Mouse (Mus musculus) adrenal gland, postnatal 10 days (tissue): ENCODE data around the gene Hexim2. TPM values are rescaled to one million over a fixed set of nuclear protein-coding genes. Genes with fewer than 3 reads are reported as not detected.

Experiments
- DNase-seq: peaks from one replicate; pipeline ENCODE4 v3.0.0; 2021; ENCODE audit warnings: mixed read lengths
- total RNA-seq, 2 experiments: library from RNA; stranded (reverse); gene quantifications; 2 replicates each; pipeline ENCODE4 v1.2.3; 2021

Gene Hexim2
- total RNA-seq, 2 experiments from 2014 or later = 4.8 to 8.9 TPM

GRCm38 (mm10) chr11:103111881-103112551 is 20.2 kb upstream of the Hexim2 start:
- DNase-seq = peak; percentile 87

- no peak for DNase-seq
Measured at GRCm38 (mm10) chr11:103112552-103112912, 19.7 kb upstream of the Hexim2 start.

DNA sequence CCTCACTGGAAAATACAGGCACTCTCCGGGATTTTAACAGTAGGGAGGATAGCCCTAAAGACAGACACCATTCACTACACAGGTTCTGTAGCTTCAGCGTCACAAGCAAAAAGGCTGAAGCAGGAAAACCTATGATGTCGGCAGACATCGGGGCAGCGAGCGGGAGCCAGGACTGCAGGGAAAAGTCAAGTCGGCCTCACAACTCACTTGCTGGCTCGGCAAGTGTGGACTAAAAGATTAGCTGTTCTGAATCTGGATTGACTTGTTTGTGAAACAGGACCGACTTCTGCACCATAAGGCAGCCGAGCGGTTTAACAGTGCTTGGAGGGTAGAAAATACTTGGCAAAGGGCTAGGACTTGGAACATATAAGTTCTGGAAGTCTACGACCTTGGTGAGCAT is 19.2 kb upstream of the Hexim2 start:
- no peak for DNase-seq

DNA sequence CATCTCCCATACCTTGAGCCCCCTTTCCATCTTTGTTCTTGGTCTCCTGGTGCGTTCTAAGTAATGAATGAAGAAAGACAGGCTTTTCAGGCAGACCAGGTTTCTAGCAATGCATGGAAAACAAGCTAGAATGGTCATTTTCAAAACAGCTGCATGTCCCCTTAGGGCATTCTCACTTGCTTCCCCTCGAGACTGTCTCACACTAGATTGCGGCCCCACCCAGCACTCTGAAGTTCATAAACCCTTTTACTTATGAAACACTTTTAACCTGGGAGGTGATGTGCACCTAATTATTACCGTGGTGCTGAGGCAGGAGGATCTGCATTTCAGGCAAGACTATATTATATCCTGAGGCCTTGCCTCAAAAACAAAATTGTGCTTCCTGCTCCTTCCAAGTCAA is 18.5 kb upstream of the Hexim2 start:
- DNase-seq = no peak

DNA sequence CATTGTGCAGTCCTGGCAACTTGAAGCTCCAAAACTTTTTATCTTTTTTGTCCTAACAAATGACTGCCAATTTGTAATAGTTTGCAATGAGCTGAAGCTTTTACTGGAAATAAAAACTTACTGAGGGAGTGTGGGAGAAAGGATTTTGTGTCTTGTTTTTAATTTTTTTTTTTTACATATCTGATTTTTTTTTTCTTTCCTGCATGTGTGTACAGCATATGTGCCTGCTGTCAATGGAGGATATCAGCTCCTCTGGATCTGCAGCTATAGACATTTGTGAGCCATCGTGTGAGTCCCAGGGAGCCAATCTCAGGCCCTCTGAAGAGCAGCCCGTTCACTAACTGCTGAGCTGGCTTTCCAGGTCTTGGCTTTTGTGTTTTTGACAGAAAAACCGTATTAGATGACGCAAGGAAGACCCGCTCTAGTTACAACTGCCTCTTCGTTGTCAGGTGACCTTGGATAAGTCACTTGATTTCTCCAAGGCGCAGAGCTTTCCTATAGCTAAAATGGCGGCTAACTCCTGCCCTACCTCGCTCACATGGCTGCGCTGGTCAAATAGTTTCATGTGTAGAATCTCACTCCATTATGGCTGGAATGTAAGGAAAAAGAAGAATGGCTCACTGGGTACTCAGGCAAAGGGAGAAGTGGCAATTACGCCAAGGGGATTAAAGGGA is 17.8 kb upstream of the Hexim2 start:
- DNase-seq = no peak

DNA sequence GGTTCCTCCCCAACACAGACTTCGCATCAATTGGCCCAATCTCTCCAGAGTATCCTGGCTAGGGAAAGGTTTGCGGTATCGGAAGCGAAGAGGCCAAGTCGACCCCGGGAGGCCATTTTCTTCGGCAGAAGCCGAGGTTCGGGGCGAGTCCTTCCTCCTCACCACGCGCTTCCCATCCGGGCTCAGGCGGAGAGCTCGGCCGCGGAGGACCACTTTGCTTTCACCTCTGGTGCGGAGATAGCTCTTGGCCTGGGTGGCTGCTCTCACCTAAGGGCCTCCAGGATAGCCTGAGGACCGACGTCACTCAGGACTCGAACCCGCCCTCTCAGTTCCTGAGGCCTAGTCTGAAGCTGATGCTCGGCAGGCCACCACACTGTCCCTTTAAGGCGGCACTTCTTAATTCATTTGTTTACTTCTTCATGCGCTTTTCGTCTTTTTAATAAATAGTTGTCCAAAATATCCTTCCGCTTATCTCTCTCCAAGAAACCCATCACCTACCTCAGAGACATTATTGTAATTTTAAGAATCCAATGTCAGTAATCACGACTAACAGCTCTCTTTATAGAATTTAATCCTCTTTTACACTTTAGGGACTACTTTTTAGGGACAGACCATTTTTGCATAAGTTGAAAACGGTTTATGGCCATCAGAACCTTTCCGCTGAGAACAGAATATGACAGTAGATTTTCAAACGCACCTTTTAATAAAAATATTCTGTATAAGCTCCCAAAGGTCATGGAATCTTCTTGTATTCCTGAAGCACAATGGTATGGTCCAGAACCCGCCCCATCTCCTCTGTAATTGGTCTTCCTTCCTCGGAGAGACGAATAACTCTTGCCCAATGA is 16.8 kb upstream of the Hexim2 start:
- DNase-seq = peak; percentile 85

GRCm38 (mm10) chr11:103116008-103116818 is 16.0 kb upstream of the Hexim2 start, which contains the start of gene Hexim1:
Hexim1 (plus strand) TSS chr11:103116231.
- DNase-seq = peak; percentile 100

GRCm38 (mm10) chr11:103116959-103117590 is 15.2 kb upstream of the Hexim2 start:
- DNase-seq = peak; percentile 86

GRCm38 (mm10) chr11:103117591-103118009 is 14.6 kb upstream of the Hexim2 start:
- DNase-seq = no peak

DNA sequence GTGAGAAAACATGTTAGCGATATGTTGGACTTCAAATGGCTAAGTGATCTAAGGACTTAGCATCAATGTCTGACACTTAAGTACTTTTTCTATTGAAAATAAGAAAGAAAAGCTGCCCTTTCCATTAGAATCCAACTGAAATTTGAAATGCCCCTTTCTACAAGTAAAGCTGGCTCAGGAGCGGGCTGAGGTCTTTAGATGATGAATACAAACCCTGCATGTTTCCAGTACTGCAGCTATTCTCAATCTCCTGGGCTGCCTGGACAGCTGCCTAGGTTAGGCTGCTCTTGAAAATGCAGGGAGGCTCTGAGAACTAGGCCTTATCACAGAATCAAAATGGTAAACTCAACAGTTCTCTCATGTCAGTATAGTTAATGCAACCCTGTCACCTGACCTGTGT is 13.4 kb upstream of the Hexim2 start:
- DNase-seq = no peak

DNA sequence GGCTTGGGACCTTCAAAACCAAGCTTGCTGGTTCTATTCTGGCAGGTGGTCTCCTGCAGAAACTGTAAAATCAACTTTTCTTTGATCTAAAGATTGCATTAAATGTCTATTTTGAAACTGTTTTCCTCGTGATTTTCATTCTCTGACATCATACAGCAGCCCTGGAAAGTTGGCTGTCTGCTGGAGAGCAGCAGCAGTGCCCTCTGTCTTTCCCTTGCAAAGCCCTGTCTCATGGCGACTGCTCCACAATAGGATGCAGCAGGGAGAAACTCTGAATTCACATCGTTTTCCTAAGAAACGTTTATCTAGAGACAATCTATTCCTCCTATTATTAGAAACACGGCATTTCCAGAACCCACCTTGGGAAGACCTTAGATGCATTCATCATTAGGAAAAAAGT is 12.6 kb upstream of the Hexim2 start:
- no peak for DNase-seq

- no peak for DNase-seq
Measured at GRCm38 (mm10) chr11:103120315-103120714, 11.9 kb upstream of the Hexim2 start.

DNA sequence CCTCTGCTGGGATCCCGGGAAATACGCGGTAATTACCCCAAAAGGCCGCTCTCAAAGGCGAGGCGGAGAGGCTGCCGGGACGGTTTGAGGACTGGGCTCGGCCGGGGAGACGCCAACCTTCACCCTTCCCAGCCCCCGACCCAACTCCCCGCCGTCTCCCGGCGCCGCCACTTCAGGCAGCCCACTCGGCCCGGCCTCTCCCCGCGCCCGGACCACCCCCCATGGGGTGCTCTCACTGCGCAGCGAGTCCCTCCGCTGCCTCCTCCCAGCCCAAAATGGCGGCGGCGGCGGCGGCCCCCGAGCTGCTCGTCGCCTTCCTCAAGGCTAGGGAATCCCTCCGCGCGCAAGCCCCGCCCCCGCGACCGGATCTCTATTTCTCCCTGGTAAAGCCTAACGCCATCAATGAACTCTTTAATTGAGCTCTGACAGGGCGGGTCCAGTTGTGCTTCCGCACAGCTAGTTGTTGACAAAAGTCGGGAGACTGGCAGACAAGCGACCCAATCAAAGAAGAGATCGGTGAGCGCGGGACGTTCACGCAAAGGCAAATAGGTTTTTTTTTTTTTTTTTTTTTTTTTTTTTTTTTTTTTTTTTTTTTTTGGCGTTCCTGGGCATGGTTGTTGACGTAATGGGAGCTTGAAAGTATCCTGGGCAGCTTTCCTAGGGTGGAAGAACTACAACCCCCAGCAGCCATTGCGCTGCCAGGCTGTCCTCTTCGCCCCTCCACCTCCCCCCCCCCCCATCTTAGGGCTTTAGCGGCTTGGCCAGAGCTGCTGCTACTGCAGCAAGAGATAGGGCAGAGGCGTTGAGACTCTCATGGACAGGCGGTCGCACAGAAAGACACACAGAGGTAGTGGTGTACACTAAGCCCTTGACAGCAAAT is 587 bp downstream of the Hexim2 start:
- DNase-seq = peak; percentile 100

- DNase-seq = no peak
Measured at GRCm38 (mm10) chr11:103133456-103134185, 1.4 kb downstream of the Hexim2 start.

- DNase-seq = peak; percentile 66
Measured at GRCm38 (mm10) chr11:103134221-103134620, 2.0 kb downstream of the Hexim2 start.

- no peak for DNase-seq
Measured at GRCm38 (mm10) chr11:103136039-103136577, 3.9 kb downstream of the Hexim2 start.

- peak; percentile 60 for DNase-seq
Measured at GRCm38 (mm10) chr11:103139951-103140762, 7.9 kb downstream of the Hexim2 start.

GRCm38 (mm10) chr11:103140763-103141100 is 8.5 kb downstream of the Hexim2 start:
- no peak for DNase-seq
